Mouse (Mus musculus) cerebellum, postnatal 10 days (tissue): ENCODE results near the gene Usb1.
A peak's percentile ranks its signal among the peaks of the same experiment; 100 is the strongest.

Source experiments
- DNase-seq, 2 experiments: peaks; one replicate each; pipeline ENCODE4 v3.0.0; 2021; ENCODE audit warnings: mixed read lengths in 2 of 2

Usb1 gene

DNA sequence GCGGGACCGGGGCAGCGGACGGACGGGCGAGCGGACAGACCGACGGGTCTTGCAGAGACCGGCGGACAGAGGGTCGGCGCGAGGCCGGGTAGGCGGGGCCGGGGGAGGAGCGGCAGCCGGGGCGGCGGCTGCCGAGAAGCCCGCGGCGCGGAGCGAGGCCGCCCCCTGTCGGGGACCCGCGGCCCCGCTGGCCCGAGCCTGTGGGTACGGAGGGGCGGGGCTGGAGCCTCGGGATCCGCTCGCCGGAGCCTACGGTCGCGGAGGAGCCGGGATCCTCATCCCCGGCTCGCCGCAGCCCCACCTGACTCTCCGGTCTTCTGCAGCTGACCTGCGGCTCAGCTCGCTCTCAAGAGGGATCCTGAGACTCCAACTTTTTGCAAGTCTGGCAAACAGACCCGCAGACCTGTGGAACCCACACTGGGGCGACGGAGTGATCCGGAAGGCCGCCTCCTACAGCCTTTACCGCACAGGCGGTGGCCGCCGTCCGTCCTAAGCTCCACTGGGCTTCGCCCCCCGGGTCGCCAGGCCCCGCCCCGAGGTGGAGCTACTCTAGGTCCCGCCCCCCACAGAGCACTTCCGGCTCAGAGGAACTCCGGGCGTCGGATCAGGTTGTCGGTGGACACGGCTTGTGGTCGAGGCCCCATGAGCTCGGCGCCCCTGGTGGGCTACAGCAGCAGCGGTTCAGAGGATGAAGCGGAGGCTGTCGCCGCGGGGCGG, at the start of gene Usb1, which contains the start of gene Zfp319:
Gene Usb1, plus strand, starts transcription at position 565 of the 717 bp plus-strand sequence.
Gene Zfp319, minus strand, starts transcription at position 231 of the 717 bp plus-strand sequence.
- peak; percentile 96 for DNase-seq

DNA sequence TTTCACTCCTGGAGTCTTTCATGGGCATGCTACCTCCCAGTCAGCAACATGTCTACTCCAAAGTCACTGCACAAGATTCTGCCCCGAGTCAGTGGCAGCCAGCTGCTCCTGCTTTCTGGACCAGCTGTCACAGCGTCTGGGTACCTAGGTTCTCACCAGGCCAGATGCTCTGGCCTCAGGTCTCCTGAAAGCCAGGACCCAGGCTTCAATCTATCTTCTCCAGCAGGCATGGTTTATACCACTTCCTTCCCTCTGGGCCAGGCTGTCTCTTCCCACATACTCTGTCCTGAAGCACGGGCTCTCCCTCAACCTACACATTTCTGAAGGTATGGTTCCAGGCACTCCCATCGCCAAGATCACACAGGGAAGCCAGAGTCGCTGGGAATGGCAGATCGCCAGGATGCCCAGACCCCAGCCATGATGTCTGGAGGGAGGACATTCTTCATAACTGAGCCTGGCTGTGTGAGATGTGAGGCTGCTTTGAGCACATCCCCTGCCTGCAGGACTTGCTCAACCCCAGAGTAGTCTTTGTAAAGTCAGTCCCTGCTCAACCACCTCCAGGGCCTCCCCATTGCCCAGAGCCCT, 42.9 kb upstream of the Usb1 start:
- DNase-seq = peak; percentile 36 to 52

DNA sequence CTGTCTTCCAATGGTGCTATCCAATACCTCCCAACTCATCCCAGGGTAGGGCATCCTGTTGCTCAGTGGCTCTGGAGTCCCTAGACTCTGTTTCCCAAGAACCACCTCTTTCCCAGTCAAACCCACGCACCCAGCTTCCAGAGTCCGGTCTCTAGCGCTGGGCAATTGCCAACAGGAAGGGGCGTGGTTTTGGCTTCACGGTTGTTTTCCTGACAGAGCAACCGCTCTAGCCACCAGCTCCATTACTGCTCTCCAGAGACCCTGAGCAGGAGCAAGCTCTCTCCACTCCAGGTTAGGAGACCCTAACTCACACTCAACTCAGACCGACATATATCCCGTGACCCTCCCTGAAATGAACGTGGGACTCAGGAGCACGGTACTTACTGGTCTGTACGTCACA, 38.9 kb upstream of the Usb1 start:
- peak; percentile 74 to 80 for DNase-seq

DNA sequence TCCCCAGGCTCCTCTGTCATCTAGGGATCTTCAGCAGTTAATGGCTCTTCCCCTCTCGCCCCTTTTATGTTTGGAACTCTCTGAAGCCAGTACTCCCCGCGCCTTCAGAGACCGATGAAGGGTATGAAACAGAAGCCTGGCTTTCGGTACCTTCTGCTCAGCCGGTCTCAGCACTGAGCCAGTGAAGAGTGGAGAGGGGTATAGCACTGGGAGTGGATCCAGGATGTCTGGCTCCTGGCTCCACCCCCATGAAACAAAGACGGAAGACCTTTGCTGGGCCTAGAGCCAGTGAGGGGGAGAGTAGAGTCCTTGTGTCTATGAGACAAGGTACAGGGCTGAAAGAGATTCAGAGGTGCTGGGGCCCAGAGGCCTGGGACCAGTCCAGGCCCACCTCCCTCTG, 38.2 kb upstream of the Usb1 start:
- peak; percentile 52 to 60 for DNase-seq

DNA sequence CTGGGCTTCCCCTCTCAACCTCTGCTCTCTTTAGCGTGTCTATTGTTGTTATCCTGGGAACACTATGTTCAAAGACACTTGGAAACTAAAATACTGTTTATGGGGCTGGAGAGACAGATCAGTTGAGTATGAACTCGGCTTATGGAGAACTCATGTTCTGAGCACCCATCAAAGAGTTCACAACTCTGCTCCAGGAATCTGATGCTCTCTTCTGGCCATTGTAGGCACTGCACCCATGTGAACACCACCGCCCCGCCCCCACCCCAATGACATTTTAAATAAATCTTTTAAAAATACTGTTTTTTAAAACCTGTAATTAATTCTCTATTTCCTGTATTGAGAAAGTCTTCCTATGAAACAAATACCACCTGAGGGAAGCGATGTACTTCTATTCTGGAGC, 29.7 kb upstream of the Usb1 start:
- peak; percentile 58 to 63 for DNase-seq

DNA sequence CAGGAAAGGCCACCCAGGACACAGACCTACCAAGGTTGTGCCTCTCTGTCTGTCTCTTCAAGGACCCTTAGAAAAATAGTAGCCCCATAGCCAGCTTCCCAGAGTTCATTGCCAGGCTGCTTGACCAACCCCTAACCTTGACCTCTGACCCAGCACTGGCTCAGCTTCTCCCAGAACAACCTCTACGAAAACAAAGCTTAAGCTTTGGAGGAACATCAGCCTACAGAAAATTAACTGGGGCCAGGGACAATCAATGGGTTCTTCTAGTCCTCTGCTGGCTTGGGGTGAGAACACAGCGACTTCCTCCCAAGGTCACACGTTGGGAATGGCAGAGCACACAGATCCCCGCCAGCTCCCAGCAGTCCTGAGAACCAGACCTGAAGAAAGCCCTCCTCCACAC, 26.6 kb upstream of the Usb1 start:
- no peak for DNase-seq

DNA sequence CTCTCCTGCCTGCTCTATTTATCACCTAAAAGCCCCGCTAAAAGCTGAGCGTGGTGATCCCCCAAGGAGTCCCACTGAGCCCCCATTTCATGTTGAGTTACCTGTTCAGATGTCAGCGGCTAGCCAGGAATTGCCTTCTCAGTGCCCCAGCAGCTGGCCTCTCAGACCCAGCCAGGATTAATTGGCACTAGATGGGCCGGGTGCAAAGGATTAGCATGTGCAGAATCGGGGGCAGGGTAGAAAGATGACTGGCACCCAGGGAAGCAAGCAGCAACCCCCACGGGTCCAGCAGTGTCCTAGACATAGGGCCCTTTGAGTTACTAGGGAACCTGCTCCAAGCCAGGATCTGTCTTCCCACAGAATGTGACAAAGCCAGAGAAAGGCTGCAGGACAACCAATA, 25.7 kb upstream of the Usb1 start, which contains the start of gene Cngb1:
Gene Cngb1, minus strand, starts transcription at position 155 of the 400 bp plus-strand sequence.
- no peak for DNase-seq

DNA sequence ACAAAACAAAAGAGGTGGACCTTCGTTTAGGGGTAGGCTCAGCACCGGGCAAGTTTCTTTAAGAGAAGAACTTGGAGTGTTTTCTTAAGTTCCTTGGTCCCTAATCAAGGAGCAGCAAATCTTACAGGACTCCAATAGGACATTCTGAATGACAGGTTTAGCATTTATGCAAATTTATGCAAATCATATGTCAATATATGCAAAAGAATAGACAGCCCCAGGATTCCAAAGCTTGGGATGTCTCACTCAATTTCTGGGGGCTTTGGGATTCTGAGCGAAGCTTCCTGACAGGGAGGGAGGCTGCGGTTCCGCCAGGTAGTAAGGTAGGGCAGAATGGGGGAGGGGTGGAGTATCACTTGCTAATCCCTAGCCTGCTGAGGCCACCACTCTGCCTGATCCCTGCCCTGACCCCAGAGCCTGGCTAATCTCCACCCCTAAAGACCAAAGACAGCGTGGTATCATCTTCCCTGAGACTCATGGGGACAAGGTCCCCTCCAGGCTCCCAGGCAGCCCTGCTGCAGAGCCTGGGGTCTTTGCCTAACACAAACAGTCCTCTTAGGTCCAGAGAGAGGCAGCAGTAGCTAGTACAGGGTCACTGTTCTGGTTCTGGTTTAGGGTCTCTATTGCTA, 21.6 kb upstream of the Usb1 start, which contains the start of gene Tepp:
Gene Tepp, plus strand, starts transcription at position 225 of the 629 bp plus-strand sequence.
- DNase-seq = no peak

DNA sequence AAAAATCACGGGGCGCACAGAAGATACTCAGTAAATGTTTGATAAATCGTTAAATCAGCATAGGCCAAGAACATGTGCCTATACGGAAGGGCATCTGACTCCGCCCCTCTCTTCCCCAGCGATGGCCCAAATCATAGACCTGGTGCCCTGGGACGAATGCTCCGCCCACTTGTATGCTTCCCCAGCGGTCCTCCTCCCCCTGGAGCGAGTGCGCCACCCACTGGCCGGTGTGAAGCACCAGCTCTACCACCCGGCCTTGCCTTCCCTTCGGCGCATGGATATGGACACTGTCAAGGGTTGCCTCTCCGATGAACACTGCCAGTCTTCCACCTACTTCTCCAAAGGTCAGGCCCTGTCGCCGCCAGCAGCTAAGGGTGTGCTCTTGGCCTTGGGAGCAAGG, 19.2 kb upstream of the Usb1 start:
- DNase-seq = peak in 1 of 2 experiments; percentile 46

DNA sequence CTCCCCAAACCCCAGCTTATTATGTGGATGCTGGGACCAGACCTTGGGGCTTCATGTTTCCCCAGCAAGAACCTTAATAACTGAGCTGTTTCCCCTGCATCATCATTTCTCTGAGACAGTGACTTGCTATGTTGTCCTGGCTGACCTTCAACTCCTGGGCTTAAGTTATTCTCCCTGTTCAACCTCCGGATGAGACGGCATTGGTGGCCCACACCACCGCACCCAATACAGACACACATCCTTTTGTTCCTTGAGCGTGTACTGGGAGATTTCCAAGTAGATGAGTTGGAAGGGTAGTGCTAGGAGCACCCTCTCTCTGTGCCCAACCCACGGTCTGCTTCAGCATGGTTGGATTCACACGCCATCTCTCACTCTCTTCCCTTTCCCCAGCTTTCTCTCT, 18.2 kb upstream of the Usb1 start:
- no peak for DNase-seq

DNA sequence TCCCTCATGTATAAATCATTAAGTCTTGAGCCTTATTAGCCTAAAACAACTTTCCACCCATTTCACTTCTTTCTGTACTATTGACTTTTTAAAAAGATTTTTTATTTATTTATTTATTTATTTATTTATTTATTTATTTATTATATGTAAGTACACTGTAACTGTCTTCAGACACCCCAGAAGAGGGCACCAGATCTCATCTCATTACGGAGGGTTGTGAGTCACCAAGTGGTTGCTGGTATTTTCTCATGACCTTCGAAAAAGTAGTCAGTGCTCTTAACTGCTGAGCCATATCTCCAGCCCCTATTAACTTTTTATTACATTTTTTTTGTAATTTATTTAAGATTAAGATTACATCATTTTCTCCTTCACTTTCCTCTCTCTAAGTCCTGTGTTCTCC, 17.4 kb upstream of the Usb1 start:
- no peak for DNase-seq

DNA sequence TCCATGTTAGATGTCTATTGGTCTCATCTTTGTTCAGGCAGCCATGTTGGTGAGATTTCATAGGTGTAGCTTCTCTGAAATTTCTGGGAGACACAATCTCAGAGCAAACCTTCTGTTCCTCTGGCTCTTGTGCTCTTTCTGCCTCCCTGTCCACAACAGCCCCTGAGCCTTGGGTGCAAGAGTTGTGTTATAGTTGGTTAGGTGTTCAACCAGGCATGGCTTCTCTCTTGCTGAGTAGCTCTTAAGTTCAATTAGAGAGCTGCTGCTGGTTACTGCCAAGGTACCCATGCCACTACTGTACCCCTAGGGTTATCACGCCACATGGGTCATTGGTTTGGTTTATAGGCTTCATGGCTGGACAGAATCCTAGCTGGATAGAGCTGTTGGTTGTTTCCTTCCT, 16.7 kb upstream of the Usb1 start:
- DNase-seq = no peak

DNA sequence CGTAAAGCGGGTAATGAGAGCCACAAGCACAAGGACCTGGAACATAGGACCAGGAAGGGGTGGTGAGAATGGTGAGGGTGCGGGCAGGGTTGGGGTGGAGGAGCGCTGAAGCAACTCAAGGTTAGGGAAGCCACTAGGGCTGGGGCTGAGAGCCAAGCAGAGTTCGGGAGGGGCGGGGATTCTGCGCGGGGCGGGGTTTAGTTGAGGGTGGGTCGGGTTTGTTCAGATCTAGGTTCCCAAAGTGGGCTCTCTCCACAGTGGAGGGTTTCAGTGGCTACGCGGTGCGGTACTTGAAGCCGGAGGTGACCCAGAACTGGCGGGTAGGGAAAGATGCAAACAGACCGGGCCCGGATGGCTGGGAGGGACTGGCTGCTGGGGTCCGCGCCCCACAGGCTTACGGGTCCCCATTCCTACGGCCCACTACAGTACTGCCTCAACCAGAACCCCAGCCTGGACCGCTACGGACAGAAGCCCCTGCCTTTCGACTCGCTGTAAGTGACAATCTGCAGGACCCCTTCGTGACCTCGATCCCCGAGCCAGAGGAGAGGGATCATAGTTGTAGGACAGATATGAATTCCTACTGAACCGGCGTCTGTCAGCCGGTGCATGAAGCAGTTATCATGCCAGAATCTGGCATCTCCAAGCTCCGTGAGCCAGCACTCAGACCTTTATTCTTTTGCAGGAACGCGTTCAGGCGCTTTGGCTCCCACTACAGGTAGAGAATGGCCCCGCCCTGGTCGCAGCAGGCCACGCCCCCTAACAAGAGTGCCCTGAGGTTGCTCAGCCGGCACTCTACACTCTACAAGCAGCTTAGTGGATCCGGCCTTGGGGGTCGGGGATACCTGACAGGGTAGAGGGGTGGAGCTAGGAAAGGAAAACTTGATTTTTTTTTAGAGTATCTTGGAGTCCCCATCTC, 11.6 kb upstream of the Usb1 start:
- DNase-seq = peak; percentile 78

DNA sequence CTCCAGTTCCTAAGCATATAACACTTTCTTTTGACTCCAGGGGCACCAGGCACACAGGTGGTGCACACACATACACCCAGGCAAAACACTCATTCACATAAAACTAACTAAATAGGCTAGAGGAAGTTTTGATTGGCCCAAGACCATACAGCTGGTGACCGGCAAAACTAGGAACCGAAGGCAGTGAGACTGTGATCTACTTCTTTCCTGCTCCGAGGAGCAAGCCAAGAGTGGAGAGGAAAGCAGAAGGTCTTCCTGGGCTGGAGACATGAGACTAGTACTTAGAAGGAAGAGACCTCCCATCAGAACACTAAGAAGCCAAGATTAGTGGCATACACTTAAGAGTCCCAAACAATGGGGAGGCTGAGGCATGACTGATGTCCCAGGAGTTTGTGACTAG, 8.9 kb upstream of the Usb1 start:
- no peak for DNase-seq

DNA sequence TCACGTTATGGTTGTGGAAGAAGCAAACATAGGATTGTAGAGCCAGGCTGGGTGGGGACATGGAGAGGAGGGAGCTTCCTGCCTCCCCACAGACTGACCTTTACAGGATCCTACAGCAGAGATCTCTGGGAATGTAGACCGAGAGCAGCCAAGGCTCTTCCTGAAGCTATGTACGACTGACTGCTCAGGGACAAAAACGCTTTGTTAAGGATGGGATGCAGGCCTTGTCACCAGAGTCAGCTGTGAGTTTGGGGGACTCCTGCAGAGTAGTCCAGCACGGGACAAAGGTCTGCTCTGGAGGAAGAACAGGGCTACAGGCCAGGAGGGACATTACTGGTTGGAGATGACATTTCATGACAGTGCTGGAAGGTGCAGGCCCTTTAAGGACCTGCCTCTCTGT, 7.4 kb upstream of the Usb1 start:
- no peak for DNase-seq

DNA sequence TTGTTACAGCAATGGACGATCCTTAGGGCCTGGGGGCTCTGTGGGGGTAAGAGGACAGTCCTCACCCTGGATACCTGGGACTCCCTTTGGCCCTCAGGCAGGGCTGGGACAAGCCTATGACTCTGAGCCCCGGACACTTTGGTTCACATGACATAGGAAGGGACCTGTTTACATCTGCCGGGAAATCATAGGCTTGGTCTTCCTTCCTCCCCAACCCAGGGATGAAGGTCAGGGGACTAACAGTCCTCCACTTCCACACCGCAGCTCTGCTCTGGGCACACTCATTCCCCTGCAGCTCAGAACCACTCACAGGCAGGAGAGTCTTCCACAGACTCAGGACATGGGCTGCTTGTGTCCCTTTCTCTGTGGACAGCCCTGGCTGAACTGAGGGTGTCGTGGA, 5.3 kb upstream of the Usb1 start:
- no peak for DNase-seq

DNA sequence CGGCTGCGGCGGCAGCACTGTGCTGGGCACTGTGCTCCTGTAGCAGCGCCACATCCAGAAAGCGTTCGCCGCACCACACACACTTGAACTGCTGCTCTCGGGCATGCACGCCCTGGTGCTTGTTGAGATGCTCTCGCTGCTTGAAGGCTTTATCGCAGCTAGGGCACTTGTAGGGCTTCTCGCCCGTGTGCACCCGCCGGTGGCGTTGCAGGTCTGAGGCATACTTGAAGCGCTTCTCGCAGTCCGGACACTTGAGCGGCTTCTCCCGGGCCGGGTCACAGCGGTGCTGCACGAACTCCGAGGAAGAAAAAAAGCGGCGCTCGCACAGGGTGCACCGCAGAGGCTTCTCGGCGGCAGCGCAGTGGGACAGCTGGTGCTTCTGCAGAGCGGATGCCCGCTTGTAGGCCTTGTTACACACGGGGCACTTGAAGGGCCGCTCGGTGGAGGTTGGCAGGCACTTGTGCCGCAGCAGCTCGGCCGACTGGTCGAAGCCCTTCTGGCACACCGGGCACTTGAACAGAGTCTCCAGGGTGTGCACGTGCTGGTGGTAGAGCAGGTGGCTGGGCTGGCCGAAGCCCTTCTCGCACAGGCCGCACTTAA, 4.1 kb upstream of the Usb1 start:
- DNase-seq = peak in 1 of 2 experiments; percentile 8

DNA sequence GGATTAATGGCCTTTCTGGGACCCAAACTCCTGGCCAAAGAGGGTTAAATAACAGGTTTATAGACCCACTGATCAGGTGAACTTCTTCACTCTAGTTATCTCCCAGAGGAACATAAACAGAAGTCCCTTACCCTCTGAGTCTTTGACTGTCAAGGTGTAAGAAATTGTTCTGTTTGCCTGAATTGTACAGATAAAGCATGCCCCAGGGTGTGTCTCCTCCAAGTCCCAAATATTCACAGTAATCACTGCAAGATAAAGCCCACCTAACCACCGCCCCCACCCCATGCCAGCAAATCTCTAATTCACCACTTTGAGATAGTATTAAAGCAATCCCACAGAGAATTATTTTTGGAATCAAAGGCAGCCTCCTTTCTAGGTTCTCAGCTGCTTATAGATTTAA, 1.7 kb upstream of the Usb1 start:
- peak in 1 of 2 experiments; percentile 2 for DNase-seq

DNA sequence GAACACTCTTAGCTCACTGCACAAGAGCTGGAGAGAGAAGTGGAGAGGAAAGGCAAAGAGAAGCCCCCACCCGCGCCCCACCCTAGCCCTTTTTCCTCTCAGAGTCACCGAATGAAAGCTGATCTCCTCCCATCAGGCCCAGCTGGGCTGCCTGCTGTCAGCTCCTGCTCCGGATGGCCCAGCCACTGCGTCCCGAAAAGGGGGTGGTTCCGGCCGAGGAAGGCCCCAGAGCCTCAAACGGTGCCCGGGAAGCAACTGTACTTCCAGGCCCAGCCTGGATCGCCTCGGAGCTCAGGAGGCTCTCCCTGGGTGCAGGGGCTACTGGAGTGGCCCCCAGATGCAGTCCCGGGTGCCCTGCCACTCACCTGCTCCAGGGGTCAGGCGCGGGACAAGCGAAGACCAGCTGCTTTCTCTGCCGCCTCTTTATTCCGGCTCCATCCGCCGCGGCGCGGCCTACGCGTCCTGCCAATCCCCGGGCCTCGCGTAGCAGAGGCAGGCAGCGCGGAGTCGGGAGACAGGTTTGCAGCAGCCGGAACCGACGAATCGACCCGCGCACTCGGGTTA, 846 bp upstream of the Usb1 start:
- peak in 1 of 2 experiments; percentile 75 for DNase-seq

DNA sequence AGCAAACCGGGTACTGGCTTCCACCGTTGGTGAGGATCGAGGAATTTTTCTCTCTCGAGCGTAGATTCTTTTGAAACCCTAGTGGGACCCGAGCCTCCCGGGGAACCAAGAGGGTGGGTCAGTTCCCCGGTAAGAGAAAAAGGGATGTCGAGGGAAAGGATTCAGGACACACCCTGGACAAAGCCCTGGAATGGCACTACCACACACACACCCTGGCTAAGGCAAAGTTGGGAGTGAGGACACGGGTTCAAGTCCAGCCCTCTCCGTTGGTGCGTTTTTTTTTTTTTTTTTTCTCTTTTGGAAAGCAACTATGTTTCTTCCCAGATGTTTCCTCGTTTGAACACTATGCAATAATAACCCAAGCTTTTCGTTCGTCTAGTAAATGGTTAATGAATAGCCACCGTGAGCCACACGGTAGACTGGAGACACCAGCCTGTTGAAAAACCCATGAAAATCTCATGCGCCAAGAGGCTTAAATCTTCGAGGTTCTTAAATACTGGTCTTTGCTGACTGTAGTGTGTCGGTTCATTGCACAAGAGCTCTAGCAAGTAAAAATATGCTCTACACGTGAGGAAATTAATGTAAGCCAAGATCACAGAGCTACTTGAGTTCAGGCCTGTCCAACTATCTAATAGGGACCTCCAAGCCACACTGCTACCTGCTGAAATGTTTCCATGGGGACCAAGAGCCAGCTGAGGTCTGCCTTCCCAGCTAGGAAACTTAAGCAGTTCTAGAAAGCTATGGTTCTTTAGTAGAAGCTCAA, 534 bp downstream of the Usb1 start:
- DNase-seq = peak in 1 of 2 experiments; percentile 1

DNA sequence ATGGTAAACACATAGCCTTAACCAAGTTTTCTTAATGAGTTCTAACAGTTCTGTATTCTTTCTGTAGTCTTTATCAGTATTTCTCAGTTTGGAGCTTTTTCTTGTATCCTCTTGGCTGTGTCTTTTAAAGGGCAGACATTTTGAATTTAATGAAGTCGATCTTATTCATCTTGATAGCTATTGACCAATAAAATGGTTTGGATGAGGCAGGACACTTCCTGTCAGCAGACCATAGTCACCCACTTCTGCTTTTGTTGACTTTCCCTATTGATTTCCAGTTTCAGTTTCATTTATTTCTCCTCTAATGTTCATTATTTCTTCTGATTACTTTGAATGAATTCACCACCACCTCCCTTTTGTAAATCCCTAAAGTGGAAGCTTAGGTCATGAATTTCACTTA, 3.6 kb downstream of the Usb1 start:
- DNase-seq = no peak
